Mouse (Mus musculus): ENCODE results near the gene Edrf1.

DNA sequence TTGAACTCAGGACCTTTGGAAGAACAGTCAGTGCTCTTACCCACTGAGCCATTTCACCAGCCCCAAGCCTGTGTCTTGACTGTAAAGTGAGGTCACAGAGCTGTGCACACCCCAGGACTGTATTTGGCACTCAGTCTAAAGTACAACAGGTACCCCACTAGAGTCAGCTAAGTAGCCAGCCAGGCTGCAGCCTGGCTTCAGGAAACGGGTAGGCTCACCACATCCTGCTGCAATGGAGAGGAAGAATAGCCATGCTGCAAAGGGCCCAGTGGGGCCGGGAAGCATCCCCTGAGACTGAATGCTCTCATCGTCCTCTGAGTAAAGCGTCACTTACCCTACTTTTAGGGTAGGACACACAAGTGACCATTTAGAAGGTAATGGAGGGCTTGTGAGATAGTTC, 62.5 kb downstream of the Edrf1 start:
- TF ChIP-seq EP300 (IDR thresholded peaks at IDR 0.05; ENCODE audit: low read depth) (no peak), CTCF (IDR thresholded peaks at IDR 0.05; ENCODE audit: low read depth) (no peak)

Measured in liver, postnatal 0 days (tissue).